ENCODE assay signal across 13 mouse cellular contexts in the genomic region with DNA sequence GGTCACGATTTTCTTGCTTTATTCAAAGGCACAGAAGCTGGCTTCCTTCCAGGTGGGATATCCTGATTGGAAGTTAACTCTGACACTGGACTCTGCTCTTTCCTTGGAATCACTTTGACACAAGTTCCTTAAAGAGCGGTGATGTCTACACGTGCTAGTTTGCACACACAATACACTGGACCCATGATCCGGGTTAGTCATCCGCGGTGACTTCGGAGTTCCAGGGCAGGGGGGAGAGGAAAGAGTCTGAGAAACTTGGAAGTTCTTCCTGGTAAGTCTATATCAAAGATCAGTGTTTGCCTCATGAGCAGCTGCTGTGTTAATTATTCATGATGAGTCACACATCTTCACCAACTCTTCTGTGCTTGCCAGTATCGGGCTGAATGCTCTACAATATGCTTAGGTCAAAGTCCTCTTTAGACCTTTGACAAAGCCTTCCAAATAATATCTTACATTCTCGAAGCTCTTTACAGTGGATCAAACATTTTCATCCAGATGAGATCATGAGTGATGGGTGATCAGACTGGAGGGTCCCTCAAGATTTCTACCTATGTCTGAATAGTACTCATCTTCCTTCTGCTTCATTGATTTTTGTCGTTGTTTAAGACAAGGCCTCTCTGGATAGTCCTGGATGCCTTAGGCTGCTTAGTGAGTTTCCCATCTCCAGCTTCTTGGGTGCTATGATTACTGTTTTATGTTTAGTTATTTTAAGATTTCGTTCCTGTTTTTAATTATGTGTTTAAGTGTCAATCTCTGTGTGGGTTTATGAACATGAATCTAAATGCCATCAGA.
DNase-seq lines count a peak whose midpoint lies in the region; ATAC-seq and TF ChIP-seq lines count a peak whose summit lies in the region.
"Had no signal": no experiment of that assay in that cellular context is flagged by ENCODE, and none has a peak within 500 bp of the region (broad histone marks: within the 10 kb centered on the region; RNA-seq: fewer than 3 reads in every experiment).

No protein-coding gene starts in this region.

- ATAC-seq in heart, embryonic 16.5 days (replicated peaks; ENCODE audit: extremely low read depth, insufficient read depth, low FRiP score): peak; percentile 60
- ATAC-seq in heart, embryonic 12.5 days (ENCODE audit: insufficient number of reproducible peaks, low FRiP score): no peak
- ATAC-seq in hindbrain, embryonic 11.5 days (ENCODE audit: low FRiP score): no peak

- H3K4me1 ChIP-seq in heart, embryonic 16.5 days (ENCODE audit: control insufficient read depth, insufficient read depth, low read length): no peaks in the 10 kb centered on the region
- H3K4me1 ChIP-seq in heart, embryonic 12.5 days (replicated peaks): no peaks in the 10 kb centered on the region
- H3K4me1 ChIP-seq in brown adipose tissue, adult 24 weeks (ENCODE audit: control insufficient read depth, insufficient read depth, insufficient read length, low read length): peaks cover 9% of the 10 kb centered on the region; the same call in 1 of the 2 replicates
- no peaks in the 10 kb centered on the region for H3K4me1 ChIP-seq in hindbrain, embryonic 11.5 days (replicated peaks; ENCODE audit: control insufficient read depth, insufficient read depth, low read length)
- no peaks in the 10 kb centered on the region for H3K4me1 ChIP-seq in midbrain, embryonic 10.5 days
- H3K4me1 ChIP-seq: hindbrain, embryonic 13.5 days; stomach, embryonic 15.5 days had no signal

- H3K9me3 ChIP-seq in heart, embryonic 16.5 days (replicated peaks; ENCODE audit: control insufficient read depth, low read length): peaks cover 5% of the 10 kb centered on the region
- H3K9me3 ChIP-seq in heart, embryonic 12.5 days (replicated peaks): peaks cover 9% of the 10 kb centered on the region
- H3K9me3 ChIP-seq in hindbrain, embryonic 11.5 days (ENCODE audit: control insufficient read depth, low read length): no peaks in the 10 kb centered on the region
- H3K9me3 ChIP-seq in midbrain, embryonic 10.5 days (replicated peaks): peaks cover 4% of the 10 kb centered on the region
- H3K9me3 ChIP-seq: stomach, embryonic 15.5 days had no signal

- WGBS in heart, embryonic 16.5 days: 67% methylated on average over 11 of the region's 11 CpGs
- WGBS in heart, embryonic 12.5 days: 76% methylated on average over 11 of the region's 11 CpGs
- 90% methylated on average over 11 of the region's 11 CpGs for WGBS in hindbrain, embryonic 11.5 days
- 88% methylated on average over 11 of the region's 11 CpGs for WGBS in midbrain, embryonic 10.5 days

- H3K9ac ChIP-seq in heart, embryonic 16.5 days (ENCODE audit: low read length): no peak overlapping the region
- H3K9ac ChIP-seq in heart, embryonic 12.5 days: no peak overlapping the region
- no peak overlapping the region for H3K9ac ChIP-seq in hindbrain, embryonic 11.5 days (ENCODE audit: low read depth, low read length)
- H3K9ac ChIP-seq: hindbrain, embryonic 13.5 days; stomach, embryonic 15.5 days had no signal

- no peaks in the 10 kb centered on the region for H3K27me3 ChIP-seq in heart, embryonic 16.5 days (ENCODE audit: control insufficient read depth, insufficient read depth, low read length)
- no peaks in the 10 kb centered on the region for H3K27me3 ChIP-seq in heart, embryonic 12.5 days (replicated peaks)
- no peaks in the 10 kb centered on the region for H3K27me3 ChIP-seq in myocyte (ENCODE audit: control insufficient read depth, insufficient read depth, insufficient read length)
- H3K27me3 ChIP-seq in hindbrain, embryonic 11.5 days (ENCODE audit: control insufficient read depth, insufficient read depth, low read length): no peaks in the 10 kb centered on the region
- no peaks in the 10 kb centered on the region for H3K27me3 ChIP-seq in midbrain, embryonic 10.5 days (ENCODE audit: low read depth, poor library complexity, severe bottlenecking)
- H3K27me3 ChIP-seq: hindbrain, embryonic 13.5 days; stomach, embryonic 15.5 days had no signal

- no peak overlapping the region for H3K4me3 ChIP-seq in heart, embryonic 16.5 days (ENCODE audit: low read length)
- no peak overlapping the region for H3K4me3 ChIP-seq in heart, embryonic 12.5 days
- H3K4me3 ChIP-seq in brown adipose tissue, adult 24 weeks (ENCODE audit: insufficient read depth, low read depth, low read length): no peak overlapping the region
- H3K4me3 ChIP-seq in myocyte: no peak overlapping the region
- no peak overlapping the region for H3K4me3 ChIP-seq in hindbrain, embryonic 11.5 days (ENCODE audit: low read depth, low read length)
- H3K4me3 ChIP-seq in midbrain, embryonic 10.5 days: no peak overlapping the region
- H3K4me3 ChIP-seq: hindbrain, embryonic 13.5 days; stomach, embryonic 15.5 days had no signal

- no peak overlapping the region for H3K4me2 ChIP-seq in heart, embryonic 16.5 days (ENCODE audit: low read depth, low read length)
- H3K4me2 ChIP-seq in heart, embryonic 12.5 days: no peak overlapping the region
- H3K4me2 ChIP-seq in myocyte (ENCODE audit: low read depth): peak overlapping the region; percentile 43
- H3K4me2 ChIP-seq in hindbrain, embryonic 11.5 days (replicated peaks; ENCODE audit: low read depth, low read length): no peak overlapping the region
- H3K4me2 ChIP-seq: hindbrain, embryonic 13.5 days; stomach, embryonic 15.5 days had no signal

- peak; percentile 50 to 52 for DNase-seq in kidney, adult 8-10 months
- DNase-seq in hindbrain, embryonic 11.5 days (ENCODE audit: low spot score): no peak
- DNase-seq in midbrain, embryonic 10.5 days (ENCODE audit: low spot score): no peak
- DNase-seq: cerebellum, adult 2 months; left cerebral cortex, postnatal 4 days; right cerebral cortex, postnatal 4 days; thymus, postnatal 4 days had no signal

- no peak overlapping the region for H3ac ChIP-seq in myocyte (ENCODE audit: control insufficient read depth, insufficient read length)

- peak overlapping the region; percentile 23; the same call in 1 of the 2 replicates for H3K27ac ChIP-seq in heart, embryonic 16.5 days (ENCODE audit: low read length)
- no peak overlapping the region for H3K27ac ChIP-seq in heart, embryonic 12.5 days (ENCODE audit: poor library complexity, severe bottlenecking)
- peak overlapping the region; percentile 62 for H3K27ac ChIP-seq in brown adipose tissue, adult 24 weeks (replicated peaks; ENCODE audit: low read depth, low read length)
- no peak overlapping the region for H3K27ac ChIP-seq in hindbrain, embryonic 11.5 days (ENCODE audit: low read depth, low read length)
- no peak overlapping the region for H3K27ac ChIP-seq in midbrain, embryonic 10.5 days (replicated peaks)
- H3K27ac ChIP-seq: hindbrain, embryonic 13.5 days; stomach, embryonic 15.5 days had no signal

- no peaks in the 10 kb centered on the region for H3K79me2 ChIP-seq in myocyte (ENCODE audit: control insufficient read depth, insufficient read depth)

- no peaks in the 10 kb centered on the region for H3K36me3 ChIP-seq in heart, embryonic 16.5 days (ENCODE audit: control insufficient read depth, insufficient read depth)
- H3K36me3 ChIP-seq in heart, embryonic 12.5 days: no peaks in the 10 kb centered on the region
- no peaks in the 10 kb centered on the region for H3K36me3 ChIP-seq in myocyte (ENCODE audit: control insufficient read depth, insufficient read depth)
- no peaks in the 10 kb centered on the region for H3K36me3 ChIP-seq in hindbrain, embryonic 11.5 days (ENCODE audit: control insufficient read depth, insufficient read depth, low read length)
- no peaks in the 10 kb centered on the region for H3K36me3 ChIP-seq in midbrain, embryonic 10.5 days
- H3K36me3 ChIP-seq: hindbrain, embryonic 13.5 days; stomach, embryonic 15.5 days had no signal

- no peak for TF ChIP-seq POLR2A in myocyte (IDR thresholded peaks at IDR 0.05; ENCODE audit: insufficient read length, low read depth)

TF ChIP-seq in myocyte, 11 proteins besides CTCF, POLR2A, EP300 and RAD21:
- no peak for TF ChIP-seq SRF (IDR thresholded peaks at IDR 0.05; ENCODE audit: control insufficient read depth, insufficient read length, low read depth)
- peak in 1 of 3 experiments; percentile 54 for TF ChIP-seq MYOD1 (IDR thresholded peaks at IDR 0.05; ENCODE audit: control insufficient read depth in 1 of 3, insufficient read length in 2 of 3, low read depth in 2 of 3)
- TF ChIP-seq CEBPB (IDR thresholded peaks at IDR 0.05; ENCODE audit: insufficient read depth, poor library complexity, severe bottlenecking): no peak
- peak in 1 of 3 experiments; percentile 35 for TF ChIP-seq MYOG (IDR thresholded peaks at IDR 0.05; ENCODE audit: control insufficient read depth in 1 of 3, insufficient read depth in 1 of 3, insufficient read length in 2 of 3, low read depth in 2 of 3)

Comparison
In these comparisons a context has a peak if more than half of its experiments do, and no peak if none do; other contexts are left out.
1. H3K27ac ChIP-seq: peak in heart, embryonic 16.5 days (single experiment) and brown adipose tissue, adult 24 weeks (single experiment); none in heart, embryonic 12.5 days (single experiment), hindbrain, embryonic 11.5 days (single experiment) and midbrain, embryonic 10.5 days (single experiment).
2. DNase-seq: peak in kidney, adult 8-10 months (2 of 2); none in hindbrain, embryonic 11.5 days (single experiment) and midbrain, embryonic 10.5 days (single experiment).